Mouse (Mus musculus) forebrain, embryonic 11.5 days (tissue): ENCODE measurements at regions not wholly inside any gene's neighbourhood (a gene's known extent, or its start where the extent isn't known, plus 50 kb on each side); places are given as distances from the start of the nearest gene placed in this dataset.

ENCODE experiments used
- ATAC-seq: fragments of 200-750 bp; cut with Nextera tagmentation; replicated peaks from 2 replicates; pipeline ENCODE4 v1.8.0; 2017; ENCODE audit warnings: moderate TSS enrichment; ENCODE audit not compliant: low FRiP score
- DNase-seq: peaks from one replicate; pipeline ENCODE4 v3.0.0-alpha.2; 2017; ENCODE audit warnings: low spot score
- H3K27ac ChIP-seq: fragments of 300-500 bp; sonication (generic); 2 replicates; pipeline ENCODE4 v1.5.1; 2014; ENCODE audit warnings: low read depth, low read length
- H3K27me3 ChIP-seq: fragments of 300-500 bp; sonication (generic); 2 replicates; pipeline ENCODE4 v1.6.1; 2014; ENCODE audit warnings: mild to moderate bottlenecking, low read length, mixed read lengths; ENCODE audit not compliant: control insufficient read depth, insufficient read depth
- H3K36me3 ChIP-seq: fragments of 300-500 bp; sonication (generic); 2 replicates; pipeline ENCODE4 v1.6.1; 2014; ENCODE audit warnings: mild to moderate bottlenecking, low read length, moderate library complexity, mixed read lengths; ENCODE audit not compliant: control insufficient read depth, insufficient read depth
- H3K4me1 ChIP-seq: fragments of 300-500 bp; sonication (generic); replicated peaks from 2 replicates; pipeline ENCODE4 v1.6.1; 2014; ENCODE audit warnings: low read length, mixed read lengths; ENCODE audit not compliant: control insufficient read depth, insufficient read depth
- H3K4me2 ChIP-seq: fragments of 300-500 bp; sonication (generic); 2 replicates; pipeline ENCODE4 v1.6.1; 2014; ENCODE audit warnings: low read depth, mild to moderate bottlenecking, low read length, moderate library complexity, mixed read lengths; ENCODE audit not compliant: severe bottlenecking
- H3K4me3 ChIP-seq: fragments of 300-500 bp; sonication (generic); 2 replicates; pipeline ENCODE4 v1.5.1; 2014; ENCODE audit warnings: low read depth, low read length
- H3K9ac ChIP-seq: fragments of 300-500 bp; sonication (generic); 2 replicates; pipeline ENCODE4 v1.6.1; 2014; ENCODE audit warnings: low read length
- H3K9me3 ChIP-seq: fragments of 300-500 bp; sonication (generic); 2 replicates; pipeline ENCODE4 v1.6.1; 2016; ENCODE audit warnings: low read length, mixed read lengths; ENCODE audit not compliant: control insufficient read depth
- WGBS: fragments of 180-500 bp; shearing (Covaris S2); extraction: QIAGEN DNeasy Blood & Tissue Kit; methylation state at CpG from one replicate; pipeline ENCODE4 v1.1.7; 2014; 5-methylcytosine and 5-hydroxymethylcytosine counted together

GRCm38 (mm10) chr9:41611534-41612451 lies 450.3 kb upstream of the Ubash3b start:
- 5% methylated on average over 11 of the region's 11 CpGs for WGBS
- no peaks in the 10 kb centered on the region for H3K9me3 ChIP-seq
- H3K4me2 ChIP-seq: peak overlapping the region; percentile 46
- H3K9ac ChIP-seq: peak overlapping the region; percentile 39; the same call in 1 of the 2 replicates
- H3K4me1 ChIP-seq: peaks cover 20% of the 10 kb centered on the region
- no peak overlapping the region for H3K4me3 ChIP-seq
- no peaks in the 10 kb centered on the region for H3K36me3 ChIP-seq
- no peaks in the 10 kb centered on the region for H3K27me3 ChIP-seq
- DNase-seq (peak; percentile 87), ATAC-seq (peak; percentile 93)
- H3K27ac ChIP-seq: peak overlapping the region; percentile 95

GRCm38 (mm10) chr9:41610347-41610746 lies 448.9 kb upstream of the Ubash3b start:
- H3K4me2 ChIP-seq: no peak overlapping the region
- H3K9me3 ChIP-seq: no peaks in the 10 kb centered on the region
- peak overlapping the region; percentile 95 for H3K27ac ChIP-seq
- H3K4me3 ChIP-seq: no peak overlapping the region
- H3K9ac ChIP-seq: no peak overlapping the region; the same call in 1 of the 2 replicates
- no peaks in the 10 kb centered on the region for H3K27me3 ChIP-seq
- 28% methylated on average over 4 of the region's 4 CpGs for WGBS
- DNase-seq: no peak
- no peak for ATAC-seq
- peaks cover 20% of the 10 kb centered on the region for H3K4me1 ChIP-seq
- H3K36me3 ChIP-seq: no peaks in the 10 kb centered on the region

GRCm38 (mm10) chr9:41606136-41606535 lies 444.6 kb upstream of the Ubash3b start:
- Histone ChIP-seq H3K36me3 (no peaks in the 10 kb centered on the region), H3K4me3 (no peak overlapping the region), H3K9me3 (no peaks in the 10 kb centered on the region), H3K9ac (no peak overlapping the region), H3K4me2 (no peak overlapping the region), H3K4me1 (peaks cover 10% of the 10 kb centered on the region), H3K27ac (no peak overlapping the region), H3K27me3 (no peaks in the 10 kb centered on the region)
- no peak for ATAC-seq
- WGBS: 82% methylated on average over 1 of the region's 1 CpGs
- DNase-seq: no peak

- Histone ChIP-seq H3K9ac (no peak overlapping the region), H3K4me1 (no peaks in the 10 kb centered on the region; the same call in 1 of the 2 replicates), H3K27me3 (no peaks in the 10 kb centered on the region), H3K4me3 (no peak overlapping the region), H3K9me3 (no peaks in the 10 kb centered on the region), H3K4me2 (no peak overlapping the region), H3K27ac (no peak overlapping the region), H3K36me3 (no peaks in the 10 kb centered on the region)
- ATAC-seq: no peak
- WGBS: 63% methylated on average over 1 of the region's 1 CpGs
- DNase-seq: no peak
Measured at GRCm38 (mm10) chr9:41604916-41605315, 443.4 kb upstream of the Ubash3b start.

DNA sequence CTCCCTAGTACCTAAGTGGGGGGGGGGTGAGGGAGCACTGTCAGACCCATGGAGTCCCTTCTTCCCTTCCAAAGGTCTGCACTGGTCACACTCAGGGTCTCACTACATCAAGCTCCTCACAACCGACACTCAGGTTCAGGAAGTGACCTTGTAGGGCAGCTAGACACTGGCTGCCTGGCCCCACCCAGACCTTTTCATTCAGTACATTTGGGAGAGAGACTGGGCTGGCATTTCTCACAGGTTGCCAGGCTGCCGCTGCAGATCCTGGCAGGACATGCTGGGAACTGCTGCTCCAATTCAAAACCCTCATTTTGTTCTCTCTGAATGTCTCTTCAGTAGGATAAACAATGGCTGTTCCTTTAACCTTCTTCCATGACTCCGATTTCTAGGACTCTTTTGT lies 439.3 kb upstream of the Ubash3b start:
- no peaks in the 10 kb centered on the region for H3K36me3 ChIP-seq
- H3K4me2 ChIP-seq: no peak overlapping the region
- DNase-seq: no peak
- 18% methylated on average over 3 of the region's 3 CpGs for WGBS
- H3K4me1 ChIP-seq: peaks cover 7% of the 10 kb centered on the region; the same call in 1 of the 2 replicates
- no peaks in the 10 kb centered on the region for H3K27me3 ChIP-seq
- no peak overlapping the region for H3K27ac ChIP-seq
- no peak overlapping the region for H3K4me3 ChIP-seq
- H3K9me3 ChIP-seq: no peaks in the 10 kb centered on the region
- no peak overlapping the region for H3K9ac ChIP-seq
- ATAC-seq: no peak

DNA sequence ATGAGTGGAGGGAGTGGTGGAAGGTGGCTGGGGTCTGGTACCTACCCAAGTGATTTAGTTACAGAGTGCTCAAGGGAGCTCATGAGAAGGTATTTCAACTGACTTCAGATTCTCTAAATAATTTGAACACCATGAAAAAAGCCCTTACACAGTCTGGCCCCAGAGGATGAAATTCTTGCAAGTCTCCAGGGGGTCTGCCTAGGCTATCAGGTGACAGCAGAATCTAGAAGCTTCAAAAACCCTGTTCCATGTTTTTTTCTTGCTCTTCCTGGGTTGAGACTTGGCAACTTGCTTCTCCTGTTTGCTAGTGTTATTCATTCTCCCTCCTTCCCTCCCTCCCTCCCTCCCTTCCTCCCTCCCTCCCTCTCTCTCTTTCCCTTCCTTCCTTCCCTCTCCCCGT lies 438.4 kb upstream of the Ubash3b start:
- Histone ChIP-seq H3K4me2 (no peak overlapping the region), H3K4me1 (peaks cover 9% of the 10 kb centered on the region; the same call in 1 of the 2 replicates), H3K27me3 (no peaks in the 10 kb centered on the region), H3K36me3 (no peaks in the 10 kb centered on the region), H3K9me3 (no peaks in the 10 kb centered on the region), H3K9ac (no peak overlapping the region; the same call in 1 of the 2 replicates), H3K27ac (no peak overlapping the region), H3K4me3 (no peak overlapping the region)
- 42% methylated on average over 1 of the region's 1 CpGs for WGBS
- no peak for DNase-seq
- ATAC-seq: no peak

- no peak overlapping the region for H3K27ac ChIP-seq
- no peak overlapping the region for H3K9ac ChIP-seq
- no peaks in the 10 kb centered on the region for H3K9me3 ChIP-seq
- ATAC-seq: no peak
- H3K4me2 ChIP-seq: no peak overlapping the region
- H3K4me3 ChIP-seq: no peak overlapping the region
- no peaks in the 10 kb centered on the region for H3K27me3 ChIP-seq
- WGBS: 34% methylated on average over 5 of the region's 5 CpGs
- DNase-seq: no peak
- peaks cover 12% of the 10 kb centered on the region; the same call in 1 of the 2 replicates for H3K4me1 ChIP-seq
- peaks cover 9% of the 10 kb centered on the region for H3K36me3 ChIP-seq
Measured at GRCm38 (mm10) chr9:41595749-41596148, 434.3 kb upstream of the Ubash3b start.

DNA sequence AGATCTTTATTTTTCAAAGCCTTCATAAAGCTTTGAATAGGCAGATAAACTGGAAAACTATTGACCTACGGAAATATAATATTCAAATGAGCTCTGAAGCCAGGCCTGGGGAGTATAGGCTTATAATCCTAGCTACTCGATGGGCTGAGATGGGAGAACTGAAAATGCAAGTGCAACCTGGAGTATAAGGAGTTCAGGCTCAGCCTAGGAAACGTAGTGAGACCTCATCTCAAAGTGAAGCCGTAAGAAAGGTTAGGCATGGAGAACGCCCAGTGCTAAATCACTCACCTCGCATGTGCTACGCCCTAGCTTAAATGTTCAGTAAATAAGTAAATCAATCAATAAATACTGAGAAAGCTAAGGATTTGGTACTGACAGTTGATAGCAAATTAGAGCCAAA lies 432.5 kb upstream of the Ubash3b start:
- Histone ChIP-seq H3K27me3 (no peaks in the 10 kb centered on the region), H3K9ac (no peak overlapping the region), H3K36me3 (peaks cover 17% of the 10 kb centered on the region), H3K4me3 (no peak overlapping the region), H3K4me2 (no peak overlapping the region), H3K9me3 (no peaks in the 10 kb centered on the region), H3K27ac (no peak overlapping the region), H3K4me1 (peaks cover 7% of the 10 kb centered on the region; the same call in 1 of the 2 replicates)
- no peak for DNase-seq
- no peak for ATAC-seq
- 92% methylated on average over 7 of the region's 7 CpGs for WGBS
